In genomic region chr6:94700067-94700491, GRCm38 (mm10) we compare ENCODE assay signal across 8 mouse cellular contexts. TPM values are rescaled to one million over a fixed set of nuclear protein-coding genes. Genes with fewer than 3 reads are reported as not detected.
DNase-seq lines count a peak whose midpoint lies in the region; ATAC-seq and TF ChIP-seq lines count a peak whose summit lies in the region.

Gene Lrig1 (minus strand): TSS chr6:94700158.

- peak within 1 kb of the TSS; percentile 90 for H3K27ac ChIP-seq in hindbrain, embryonic 11.5 days (ENCODE audit: low read depth, low read length)
- peak within 1 kb of the TSS; percentile 73 for H3K27ac ChIP-seq in lung, embryonic 16.5 days (ENCODE audit: low read length)
- no peak within 1 kb of the TSS for H3K27ac ChIP-seq in thymus, adult 2 months (ENCODE audit: control insufficient read depth, insufficient read depth, low read length)

- no peaks in the 10 kb centered on the region for H3K27me3 ChIP-seq in hindbrain, embryonic 11.5 days (ENCODE audit: control insufficient read depth, insufficient read depth, low read length)
- H3K27me3 ChIP-seq in lung, embryonic 16.5 days (ENCODE audit: control insufficient read depth, insufficient read depth, low read depth, low read length): no peaks in the 10 kb centered on the region
- no peaks in the 10 kb centered on the region for H3K27me3 ChIP-seq in thymus, adult 2 months (ENCODE audit: control insufficient read depth, insufficient read depth, low read length)

- peak; percentile 71 for TF ChIP-seq CTCF in thymus, adult 2 months (IDR thresholded peaks at IDR 0.05; ENCODE audit: borderline replicate concordance, control insufficient read depth, extremely low read depth, insufficient read depth, low read length, poor library complexity)

- ATAC-seq in hindbrain, embryonic 11.5 days (ENCODE audit: low FRiP score): peak; percentile 99
- peak; percentile 99 for ATAC-seq in lung, embryonic 16.5 days (ENCODE audit: low read depth)

- TF ChIP-seq POLR2A in thymus, adult 2 months (IDR thresholded peaks at IDR 0.05; ENCODE audit: control insufficient read depth, extremely low read depth, insufficient read depth, low read length, poor library complexity): peak; percentile 71

- peak within 1 kb of the TSS; percentile 89 for H3K4me2 ChIP-seq in hindbrain, embryonic 11.5 days (replicated peaks; ENCODE audit: low read depth, low read length)
- H3K4me2 ChIP-seq in lung, embryonic 16.5 days (ENCODE audit: low read depth, low read length): peak within 1 kb of the TSS; percentile 97

- H3K4me1 ChIP-seq in hindbrain, embryonic 11.5 days (replicated peaks; ENCODE audit: control insufficient read depth, insufficient read depth, low read length): peaks cover 4% of the 10 kb centered on the region; the same call in 1 of the 2 replicates
- H3K4me1 ChIP-seq in lung, embryonic 16.5 days (replicated peaks; ENCODE audit: control insufficient read depth, insufficient read depth, low read length): peaks cover 37% of the 10 kb centered on the region
- H3K4me1 ChIP-seq in thymus, adult 2 months (replicated peaks; ENCODE audit: control insufficient read depth, insufficient read depth, low read length): peaks cover 21% of the 10 kb centered on the region

- H3K4me3 ChIP-seq in hindbrain, embryonic 11.5 days (ENCODE audit: low read depth, low read length): peak within 1 kb of the TSS; percentile 87
- peak within 1 kb of the TSS; percentile 86 for H3K4me3 ChIP-seq in lung, embryonic 16.5 days (ENCODE audit: low read length)
- peak within 1 kb of the TSS; percentile 93 for H3K4me3 ChIP-seq in thymus, adult 2 months (ENCODE audit: control insufficient read depth, insufficient read depth, low read length)

- no peaks in the 10 kb centered on the region for H3K36me3 ChIP-seq in hindbrain, embryonic 11.5 days (ENCODE audit: control insufficient read depth, insufficient read depth, low read length)
- H3K36me3 ChIP-seq in lung, embryonic 16.5 days (ENCODE audit: control insufficient read depth, insufficient read depth, low read length): no peaks in the 10 kb centered on the region
- H3K36me3 ChIP-seq in thymus, adult 2 months (ENCODE audit: control insufficient read depth, insufficient read depth, low read length): no peaks in the 10 kb centered on the region

- H3K9me3 ChIP-seq in hindbrain, embryonic 11.5 days (ENCODE audit: control insufficient read depth, low read length): no peaks in the 10 kb centered on the region
- no peaks in the 10 kb centered on the region for H3K9me3 ChIP-seq in lung, embryonic 16.5 days (ENCODE audit: control insufficient read depth, low read length)

- WGBS in hindbrain, embryonic 11.5 days: under 1% methylated on average over 36 of the region's 40 CpGs
- 0% methylated on average over 27 of the region's 40 CpGs for WGBS in lung, embryonic 16.5 days
- under 1% methylated on average over 40 of the region's 40 CpGs for WGBS in thymus, adult 2 months

- peak within 1 kb of the TSS; percentile 88 for H3K9ac ChIP-seq in hindbrain, embryonic 11.5 days (ENCODE audit: low read depth, low read length)
- H3K9ac ChIP-seq in lung, embryonic 16.5 days (ENCODE audit: low read length): peak within 1 kb of the TSS; percentile 89

- peak; percentile 99 for DNase-seq in R1 (ENCODE audit: low read depth, low spot score)
- DNase-seq in cerebellum, postnatal 14 days: peak; percentile 97 to 98
- DNase-seq in frontal cortex, postnatal 10 days (ENCODE audit: low spot score in 2 of 2): peak; percentile 94 to 95
- peak; percentile 99 for DNase-seq in hindbrain, embryonic 11.5 days (ENCODE audit: low spot score)
- DNase-seq in layer of hippocampus, adult 9-11 months: peak; percentile 98
- peak; percentile 99 for DNase-seq in ovary, adult 18-20 months (ENCODE audit: low spot score)
- DNase-seq in thymus, adult 2 months: peak; percentile 98

RNA-seq across cellular contexts. Expression of gene Lrig1, which starts in this region (rescaled TPM):
- 18.0 and 20.2 TPM in 2 replicates for polyA plus RNA-seq in hindbrain, embryonic 11.5 days (2014; fragmentation: Nextera tagmentation; extraction: Ambion mirVana)
- polyA plus RNA-seq in lung, embryonic 16.5 days (2015; fragmentation: Nextera tagmentation; extraction: Ambion mirVana): 7.7 and 9.7 TPM in 2 replicates
- 58.7 and 62.1 TPM in 2 replicates for polyA plus RNA-seq in thymus, adult 2 months (2012; rRNA removed)
